Mouse (Mus musculus) midbrain, embryonic 16.5 days (tissue): ENCODE data around the gene Itgb1. TPM values are rescaled to one million over a fixed set of nuclear protein-coding genes. Genes with fewer than 3 reads are reported as not detected.

Experiments
- ATAC-seq: fragments of 200-750 bp; cut with Nextera tagmentation; 2 replicates; pipeline ENCODE4 v1.8.0; 2017; ENCODE audit warnings: moderate TSS enrichment
- H3K27ac ChIP-seq: fragments of 300-500 bp; sonication (generic); 2 replicates; pipeline ENCODE4 v1.5.1; 2014; ENCODE audit warnings: mild to moderate bottlenecking, low read length, mixed read lengths
- H3K27me3 ChIP-seq: fragments of 300-500 bp; sonication (generic); 2 replicates; pipeline ENCODE4 v1.6.1; 2014; ENCODE audit warnings: low read depth, low read length, mixed read lengths; ENCODE audit not compliant: control insufficient read depth, insufficient read depth
- H3K36me3 ChIP-seq: fragments of 300-500 bp; sonication (generic); 2 replicates; pipeline ENCODE4 v1.6.1; 2014; ENCODE audit warnings: mild to moderate bottlenecking, low read length, moderate library complexity, mixed read lengths; ENCODE audit not compliant: control insufficient read depth, insufficient read depth
- H3K4me1 ChIP-seq: fragments of 300-500 bp; sonication (generic); 2 replicates; pipeline ENCODE4 v1.6.1; 2014; ENCODE audit warnings: mild to moderate bottlenecking, low read length, mixed read lengths; ENCODE audit not compliant: control insufficient read depth, insufficient read depth
- H3K4me2 ChIP-seq: fragments of 300-500 bp; sonication (generic); 2 replicates; pipeline ENCODE4 v1.6.1; 2014; ENCODE audit warnings: mild to moderate bottlenecking, low read length, mixed read lengths
- H3K4me3 ChIP-seq: fragments of 300-500 bp; sonication (generic); 2 replicates; pipeline ENCODE4 v1.5.1; 2014; ENCODE audit warnings: low read depth, mild to moderate bottlenecking, low read length, moderate library complexity, mixed read lengths
- H3K9ac ChIP-seq: fragments of 300-500 bp; sonication (generic); 2 replicates; pipeline ENCODE4 v1.6.1; 2014; ENCODE audit warnings: low read depth, low read length, mixed read lengths
- H3K9me3 ChIP-seq: fragments of 300-500 bp; sonication (generic); replicated peaks from 2 replicates; pipeline ENCODE4 v1.6.1; 2014; ENCODE audit warnings: mild to moderate bottlenecking, low read length, mixed read lengths; ENCODE audit not compliant: control insufficient read depth, poor library complexity, severe bottlenecking
- WGBS: fragments of 180-500 bp; shearing (Covaris S2); extraction: QIAGEN DNeasy Blood & Tissue Kit; methylation state at CpG from one replicate; pipeline ENCODE4 v1.1.7; 2014; 5-methylcytosine and 5-hydroxymethylcytosine counted together
- polyA plus RNA-seq: library from polyadenylated mRNA; unstranded; fragments of >200 nt; fragmentation: Nextera tagmentation; extraction: Ambion mirVana; gene quantifications from 2 replicates; pipeline ENCODE4 v1.2.1, GENCODE M21; 2015

Gene Itgb1
- polyA plus RNA-seq, 1 experiment from 2014 or later: 72.9 TPM

DNA sequence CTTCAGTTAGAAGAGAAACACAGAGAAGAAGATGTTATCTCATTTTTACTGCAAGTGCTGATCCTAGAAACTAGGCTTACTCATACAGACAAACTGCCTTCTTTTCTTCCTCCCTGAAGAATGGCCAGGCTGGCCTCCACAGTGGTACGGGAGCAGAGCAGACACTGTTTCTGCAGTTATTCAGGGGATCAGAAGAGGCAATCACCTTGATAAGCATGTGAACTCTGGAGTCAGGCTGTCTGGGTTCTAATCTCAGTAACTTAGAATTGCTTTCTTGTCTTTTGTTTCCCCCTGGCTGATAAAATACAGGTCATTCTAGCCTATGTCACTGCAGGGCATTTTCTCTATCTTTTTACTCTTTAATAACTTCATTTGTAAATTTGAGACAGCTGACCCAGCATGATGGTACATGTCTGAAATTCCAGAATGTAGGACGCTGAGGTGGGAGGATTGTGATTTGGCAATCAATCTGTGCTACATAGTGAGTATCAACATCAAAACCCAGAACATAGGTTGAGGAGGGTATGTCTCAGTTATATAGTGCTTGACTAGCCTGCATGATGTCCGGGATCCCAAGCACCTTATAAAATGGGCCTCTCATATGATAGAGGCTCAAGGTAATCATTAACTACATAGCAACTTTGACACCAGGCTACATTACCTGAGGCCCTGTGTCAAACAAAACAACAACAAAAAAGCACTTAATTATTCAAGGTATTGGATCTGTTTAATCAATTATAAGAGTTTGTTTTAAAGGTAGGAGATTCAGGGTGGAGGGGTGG lies 9.4 kb upstream of the Itgb1 start:
- Histone ChIP-seq H3K4me2 (no peak overlapping the region), H3K4me1 (no peaks in the 10 kb centered on the region), H3K9me3 (no peaks in the 10 kb centered on the region), H3K27me3 (no peaks in the 10 kb centered on the region), H3K4me3 (no peak overlapping the region), H3K27ac (no peak overlapping the region), H3K36me3 (no peaks in the 10 kb centered on the region), H3K9ac (no peak overlapping the region)
- WGBS: 96% methylated on average over 3 of the region's 3 CpGs
- ATAC-seq: no peak

DNA sequence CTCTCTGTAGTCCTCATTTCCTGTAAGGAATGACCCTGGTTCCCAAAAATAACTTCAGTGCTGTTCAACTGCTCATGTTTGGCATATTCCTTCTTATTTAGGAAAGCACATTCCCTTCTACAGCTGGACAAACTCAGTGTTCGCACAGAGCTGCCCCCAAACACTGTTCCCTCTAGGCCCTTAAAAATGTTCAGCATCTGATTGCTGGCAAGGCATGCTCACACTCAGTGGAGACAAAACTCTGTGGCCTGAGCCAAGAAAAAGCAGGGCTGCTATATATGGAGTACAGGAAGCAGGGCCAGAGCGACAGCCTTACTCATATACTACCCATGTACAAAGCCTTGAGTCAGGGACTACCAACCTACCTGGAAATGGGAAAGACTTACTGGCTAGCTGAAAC lies 5.5 kb upstream of the Itgb1 start:
- Histone ChIP-seq H3K4me3 (no peak overlapping the region), H3K4me1 (no peaks in the 10 kb centered on the region), H3K27ac (no peak overlapping the region), H3K27me3 (no peaks in the 10 kb centered on the region), H3K9me3 (no peaks in the 10 kb centered on the region), H3K9ac (no peak overlapping the region), H3K36me3 (no peaks in the 10 kb centered on the region), H3K4me2 (no peak overlapping the region)
- 88% methylated on average over 2 of the region's 2 CpGs for WGBS
- no peak for ATAC-seq

DNA sequence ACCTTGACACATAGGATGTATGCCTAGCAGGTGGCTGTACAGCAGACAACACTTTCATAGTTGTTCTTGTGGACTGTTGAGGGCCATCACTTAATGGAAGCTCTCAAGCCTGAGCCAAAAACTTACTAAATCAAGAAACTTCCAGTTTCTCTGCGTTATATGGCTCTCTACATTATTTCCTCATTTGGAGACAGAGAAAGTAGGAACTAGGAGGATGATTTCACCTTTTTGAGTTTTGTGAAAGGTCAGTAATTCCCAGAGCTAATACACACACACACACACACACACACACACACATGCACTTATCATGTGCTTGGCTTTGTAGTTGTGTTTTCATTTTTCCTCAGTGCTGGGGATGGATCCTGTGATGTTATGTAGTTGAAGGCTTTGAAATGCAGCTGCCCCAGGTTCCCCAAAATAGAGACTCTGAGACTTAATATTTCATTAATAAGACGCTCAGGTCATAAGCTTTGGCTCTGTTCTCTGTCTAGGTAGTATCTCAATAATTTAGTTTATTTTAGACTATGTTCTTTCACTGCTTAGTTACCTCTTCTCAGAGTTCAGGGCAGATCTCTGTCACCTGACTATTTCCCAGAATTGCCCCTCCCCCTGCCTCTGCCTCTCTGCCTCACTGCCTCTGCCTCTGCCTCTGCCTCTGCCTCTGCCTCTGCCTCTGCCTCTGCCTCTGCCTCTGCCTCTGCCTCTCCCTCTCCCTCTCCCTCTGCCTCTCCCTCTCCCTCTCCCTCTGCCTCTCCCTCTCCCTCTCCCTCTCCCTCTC lies 4.7 kb upstream of the Itgb1 start:
- no peaks in the 10 kb centered on the region for H3K27me3 ChIP-seq
- H3K9me3 ChIP-seq: no peaks in the 10 kb centered on the region
- ATAC-seq: no peak
- 93% methylated on average over 2 of the region's 2 CpGs for WGBS
- no peak overlapping the region for H3K4me2 ChIP-seq
- H3K36me3 ChIP-seq: no peaks in the 10 kb centered on the region
- no peak overlapping the region for H3K27ac ChIP-seq
- no peaks in the 10 kb centered on the region for H3K4me1 ChIP-seq
- no peak overlapping the region for H3K4me3 ChIP-seq
- H3K9ac ChIP-seq: no peak overlapping the region

DNA sequence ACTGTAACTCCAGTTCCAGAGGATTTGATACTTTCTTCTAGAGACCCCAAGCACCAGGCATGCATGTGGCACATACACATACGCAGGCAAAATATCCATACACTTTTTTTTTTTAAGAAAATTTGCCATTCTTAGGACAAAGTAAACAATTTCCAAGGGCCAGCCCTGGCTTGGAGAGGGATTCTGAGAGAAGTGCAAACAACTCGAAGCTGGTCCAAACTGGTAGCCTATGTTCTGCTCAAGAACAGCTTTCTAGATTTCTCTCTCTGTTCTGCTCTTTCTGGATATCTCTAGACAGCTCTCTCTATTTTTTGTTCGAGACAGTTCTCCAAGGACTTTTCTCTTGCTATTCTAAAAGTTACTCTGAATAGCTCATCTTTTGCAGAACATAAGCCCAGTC lies 3.5 kb upstream of the Itgb1 start:
- Histone ChIP-seq H3K9me3 (no peaks in the 10 kb centered on the region), H3K4me3 (no peak overlapping the region), H3K36me3 (no peaks in the 10 kb centered on the region), H3K4me2 (no peak overlapping the region), H3K27ac (no peak overlapping the region), H3K9ac (no peak overlapping the region), H3K27me3 (no peaks in the 10 kb centered on the region), H3K4me1 (peaks cover under 1% of the 10 kb centered on the region; the same call in 1 of the 2 replicates)
- no peak for ATAC-seq
- 93% methylated on average over 3 of the region's 3 CpGs for WGBS

DNA sequence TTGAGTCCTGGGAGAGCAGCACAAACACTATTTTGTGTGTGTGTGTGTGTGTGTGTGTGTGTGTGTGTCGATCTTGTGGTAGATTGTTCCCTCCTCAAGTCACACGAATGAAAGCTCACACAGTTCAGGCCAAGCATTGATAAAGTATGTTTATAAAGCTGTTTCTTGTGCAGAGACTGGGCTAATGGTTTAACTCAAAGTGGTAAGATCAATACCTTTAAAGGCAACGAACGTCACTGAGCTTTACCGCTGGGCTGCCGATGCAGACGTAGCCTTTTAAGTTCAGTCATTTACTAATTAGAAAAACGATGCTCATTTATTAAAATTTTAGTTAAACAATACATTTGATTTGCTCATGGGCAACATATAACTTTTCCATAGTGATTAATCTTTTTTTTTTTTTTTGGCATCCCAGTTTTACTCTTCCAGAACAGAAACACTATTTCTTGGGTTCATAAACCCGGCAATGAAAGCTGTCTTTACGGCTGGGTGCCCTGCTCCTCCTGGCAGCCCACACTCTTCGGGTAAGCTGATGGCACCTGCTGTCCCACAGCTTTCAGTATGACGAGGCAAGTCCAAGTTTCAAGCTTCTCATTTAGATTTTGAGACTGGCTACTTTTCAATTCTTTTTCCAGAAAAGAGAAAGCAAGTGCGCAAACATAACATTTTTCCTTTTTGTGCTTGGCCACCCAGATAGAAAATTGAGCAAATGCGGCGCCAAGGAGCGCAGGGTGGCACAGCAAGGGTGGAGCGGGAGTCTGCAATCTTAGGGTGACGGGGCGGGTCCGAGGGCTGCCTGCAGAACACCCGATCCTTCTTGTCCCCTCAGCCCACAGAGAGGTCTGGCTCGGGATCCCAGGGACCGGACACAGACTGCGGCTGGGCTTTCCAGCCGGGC lies 596 bp upstream of the Itgb1 start:
- WGBS: 5% methylated on average over 25 of the region's 25 CpGs

DNA sequence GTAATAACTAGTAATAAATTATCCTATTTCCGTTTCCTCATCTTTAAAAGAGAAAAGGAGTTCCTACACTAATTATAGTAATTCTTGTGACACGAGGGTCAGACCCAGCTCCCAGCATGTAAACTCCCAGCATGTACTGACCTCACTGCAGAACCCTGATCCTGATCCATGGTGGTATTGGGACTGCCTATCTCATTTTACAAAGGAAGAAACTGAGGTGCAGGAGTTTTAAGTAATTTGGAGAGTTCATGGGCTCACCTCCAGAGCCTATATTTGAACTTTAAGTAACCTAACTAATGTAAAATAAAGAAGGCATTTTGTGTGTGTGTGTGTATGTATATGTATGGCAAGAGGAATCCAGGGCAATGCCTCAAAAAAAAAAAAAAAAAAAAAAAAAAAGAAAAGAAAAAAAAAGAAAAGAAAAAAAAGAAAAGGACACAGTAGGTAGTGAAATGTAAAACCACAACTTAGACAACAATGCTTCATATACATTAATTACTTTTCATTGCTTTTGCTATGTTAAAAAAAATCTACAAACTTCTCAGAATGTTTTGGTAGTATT lies 1.1 kb downstream of the Itgb1 start:
- H3K9ac ChIP-seq: peak overlapping the region; percentile 90

More for the DNA sequence above, 596 bp upstream of the Itgb1 start:
- ATAC-seq: peak; percentile 51
- no peaks in the 10 kb centered on the region for H3K9me3 ChIP-seq
- H3K4me2 ChIP-seq: peak overlapping the region; percentile 52
- peak overlapping the region; percentile 90 for H3K9ac ChIP-seq
- no peaks in the 10 kb centered on the region for H3K27me3 ChIP-seq
- H3K36me3 ChIP-seq: no peaks in the 10 kb centered on the region
- peaks cover 15% of the 10 kb centered on the region for H3K4me1 ChIP-seq
- H3K4me3 ChIP-seq: peak overlapping the region; percentile 71
- peak overlapping the region; percentile 100 for H3K27ac ChIP-seq

DNA sequence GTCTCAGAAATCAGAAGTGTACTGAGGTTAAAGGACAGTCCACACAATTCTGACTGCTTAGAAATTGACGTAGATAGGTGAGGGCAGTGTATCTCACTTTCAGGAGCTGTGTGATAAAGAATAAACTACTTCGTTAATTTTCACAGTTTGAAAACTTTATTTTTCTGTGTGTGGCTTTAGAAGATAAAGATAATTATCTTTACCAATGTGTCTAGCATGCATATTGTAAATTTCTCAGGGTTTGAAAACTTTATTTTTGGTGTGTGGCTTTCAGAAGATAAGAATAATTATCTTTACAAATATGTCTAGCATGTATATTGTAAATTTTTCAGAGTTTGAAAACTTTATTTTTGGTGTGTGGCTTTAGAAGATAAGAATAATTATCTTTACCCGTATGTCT lies 3.2 kb downstream of the Itgb1 start:
- no peak for ATAC-seq
- 80% methylated on average over 3 of the region's 3 CpGs for WGBS
- no peak overlapping the region for H3K4me2 ChIP-seq

More for the DNA sequence above, 1.1 kb downstream of the Itgb1 start:
- 0% methylated on average over 2 of the region's 2 CpGs for WGBS
- no peaks in the 10 kb centered on the region for H3K9me3 ChIP-seq
- H3K4me1 ChIP-seq: peaks cover 25% of the 10 kb centered on the region
- H3K27me3 ChIP-seq: no peaks in the 10 kb centered on the region
- no peak for ATAC-seq
- H3K4me3 ChIP-seq: peak overlapping the region; percentile 71
- peak overlapping the region; percentile 69 for H3K4me2 ChIP-seq
- H3K27ac ChIP-seq: peak overlapping the region; percentile 100
- H3K36me3 ChIP-seq: no peaks in the 10 kb centered on the region

DNA sequence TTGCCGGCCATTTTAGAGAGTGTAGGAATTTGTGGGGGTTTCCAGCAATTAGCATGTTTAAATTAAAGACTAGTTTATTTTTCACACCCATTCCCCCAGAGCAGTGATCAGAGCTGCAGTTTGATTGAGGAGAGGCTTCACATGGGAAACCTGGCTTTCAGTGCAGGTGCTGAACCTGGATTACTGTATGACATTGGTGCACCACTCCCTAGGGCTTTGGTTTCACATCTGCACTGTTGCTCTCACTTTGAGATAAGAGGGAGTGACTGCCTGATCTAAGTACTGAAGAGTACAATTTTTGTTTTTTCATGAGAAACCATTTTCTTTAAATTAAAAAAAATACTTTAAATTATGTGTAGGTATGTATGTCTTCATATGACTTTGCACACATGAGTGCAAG lies 4.6 kb downstream of the Itgb1 start:
- peaks cover 25% of the 10 kb centered on the region for H3K4me1 ChIP-seq
- no peaks in the 10 kb centered on the region for H3K36me3 ChIP-seq
- no peaks in the 10 kb centered on the region for H3K27me3 ChIP-seq
- no peak overlapping the region for H3K9ac ChIP-seq
- WGBS: 88% methylated on average over 1 of the region's 1 CpGs
- no peak for ATAC-seq
- H3K9me3 ChIP-seq: no peaks in the 10 kb centered on the region
- H3K4me3 ChIP-seq: no peak overlapping the region
- H3K4me2 ChIP-seq: no peak overlapping the region
- no peak overlapping the region for H3K27ac ChIP-seq

More for the DNA sequence above, 3.2 kb downstream of the Itgb1 start:
- Histone ChIP-seq H3K36me3 (no peaks in the 10 kb centered on the region), H3K27me3 (no peaks in the 10 kb centered on the region), H3K9ac (no peak overlapping the region), H3K4me3 (no peak overlapping the region), H3K4me1 (peaks cover 25% of the 10 kb centered on the region), H3K27ac (no peak overlapping the region), H3K9me3 (no peaks in the 10 kb centered on the region)
